Mouse (Mus musculus) layer of hippocampus, adult 9-11 months (tissue): ENCODE data around the gene BC048507.
A peak's percentile ranks its signal among the peaks of the same experiment; 100 is the strongest.
"Not testable (repeated sequence)": the region's sequence is repeated elsewhere in the genome, so short reads cannot be mapped to it uniquely, and the experiment has no call there.

Experiments
- DNase-seq: peaks from one replicate; pipeline ENCODE4 v3.0.0; 2022

Gene BC048507

DNA sequence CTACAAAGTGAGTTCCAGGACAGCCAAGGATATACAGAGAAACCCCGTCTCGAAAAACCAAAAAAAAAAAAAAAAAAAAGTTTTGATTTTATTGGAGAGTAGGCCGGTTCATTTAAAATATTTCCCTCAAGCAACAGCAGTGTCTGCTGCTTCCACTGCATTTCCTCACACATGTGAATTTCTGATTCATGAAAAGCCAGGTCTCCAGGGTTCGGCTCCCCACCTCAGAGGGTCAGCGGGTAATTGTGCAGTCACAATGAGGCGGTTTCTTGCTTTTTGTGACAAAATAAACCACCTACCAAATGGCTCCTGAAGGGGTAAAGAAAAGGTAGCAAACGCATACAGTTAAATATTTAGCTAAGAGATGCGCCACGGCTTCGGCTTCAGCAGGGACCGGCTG, at the start of gene BC048507:
Gene BC048507 (plus strand): TSS at position 301 of the 400 bp plus-strand sequence.
- DNase-seq, result no peak

GRCm38 (mm10) chr13:67813710-67814660, 49.1 kb upstream of the BC048507 start, which contains the start of gene Zfp273:
Gene Zfp273 (plus strand): TSS chr13:67813740.
- peak; percentile 84 for DNase-seq

DNA sequence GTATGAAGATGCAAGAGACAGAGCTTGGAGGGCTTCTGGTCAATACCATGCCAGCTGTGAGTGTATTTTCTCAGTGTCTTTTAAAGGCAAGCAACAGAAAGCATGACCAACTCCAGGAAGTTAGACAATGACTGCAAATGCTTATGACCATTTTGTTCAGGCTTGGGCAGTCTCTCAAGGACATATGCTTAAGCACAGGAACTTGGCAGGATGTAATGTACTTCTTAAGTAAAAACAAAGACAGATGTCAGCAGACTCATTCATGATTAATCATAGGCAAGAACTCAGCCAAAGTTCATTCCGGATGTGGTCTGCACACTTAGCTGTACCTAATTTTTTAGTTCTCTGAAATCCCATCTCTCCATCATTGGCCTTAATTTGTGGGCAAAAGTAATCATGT, 44.5 kb upstream of the BC048507 start:
- peak; percentile 33 for DNase-seq

GRCm38 (mm10) chr13:67830911-67831336, 32.2 kb upstream of the BC048507 start, which contains the start of gene Gm10037:
Gene Gm10037 (plus strand): TSS chr13:67831106.
- peak; percentile 67 for DNase-seq

- DNase-seq, result not testable (repeated sequence)
Observed at GRCm38 (mm10) chr13:67833137-67833536, 30.0 kb upstream of the BC048507 start.

- DNase-seq, result no peak
Observed at GRCm38 (mm10) chr13:67843775-67844118, 19.4 kb upstream of the BC048507 start.

DNA sequence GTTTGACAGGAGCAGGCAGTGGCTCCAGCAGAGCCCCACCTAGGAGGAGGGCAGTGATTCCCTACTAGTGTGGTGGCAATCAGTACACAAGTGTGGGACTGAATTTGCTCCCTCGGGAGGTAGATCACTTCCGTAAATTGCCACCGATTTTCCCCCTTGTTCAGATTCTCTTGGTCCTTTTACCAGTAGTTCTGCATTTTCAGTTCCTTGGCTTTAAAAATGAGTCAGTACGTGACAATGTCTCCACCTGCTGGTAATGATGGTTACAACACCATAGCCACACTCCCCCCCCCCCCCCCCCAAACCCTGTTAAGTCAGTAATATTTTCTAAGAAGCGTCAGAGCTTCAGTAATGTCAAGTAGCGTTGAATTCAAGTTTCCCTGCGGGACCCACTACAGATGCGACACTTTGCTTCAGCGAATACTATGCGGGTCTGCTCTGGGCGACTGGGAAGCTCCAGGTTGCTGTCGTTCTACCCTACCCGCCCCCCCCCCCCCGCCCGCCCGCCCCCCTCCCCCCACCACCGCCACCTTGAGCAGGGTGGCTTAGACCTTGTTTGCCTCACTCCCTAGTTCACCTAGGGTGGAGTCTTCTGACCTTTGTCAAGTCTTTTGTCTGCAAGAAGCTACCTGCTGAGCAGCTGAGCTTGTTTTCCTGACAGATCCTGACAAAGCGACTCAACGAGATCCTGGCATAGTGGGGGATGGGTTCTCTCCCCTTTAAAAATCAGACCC, 18.8 kb upstream of the BC048507 start:
- peak; percentile 28 for DNase-seq

DNA sequence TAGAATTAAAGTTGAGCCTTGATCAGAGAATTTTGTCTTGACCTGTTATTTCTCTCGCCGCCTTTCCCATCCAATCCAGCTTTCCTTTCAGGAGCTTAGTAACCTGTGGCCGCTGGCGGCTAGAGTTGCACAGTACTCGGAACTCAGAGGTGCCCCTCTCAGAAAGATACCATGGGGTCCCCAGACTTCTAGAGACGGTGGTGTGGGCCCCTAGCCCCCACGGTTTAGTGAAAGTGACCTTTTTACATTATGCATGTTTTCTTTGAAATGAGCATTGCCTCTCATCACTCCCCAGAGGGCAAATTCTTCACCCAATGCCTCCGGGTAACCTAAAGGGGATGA, 18.3 kb upstream of the BC048507 start:
- no peak for DNase-seq

DNA sequence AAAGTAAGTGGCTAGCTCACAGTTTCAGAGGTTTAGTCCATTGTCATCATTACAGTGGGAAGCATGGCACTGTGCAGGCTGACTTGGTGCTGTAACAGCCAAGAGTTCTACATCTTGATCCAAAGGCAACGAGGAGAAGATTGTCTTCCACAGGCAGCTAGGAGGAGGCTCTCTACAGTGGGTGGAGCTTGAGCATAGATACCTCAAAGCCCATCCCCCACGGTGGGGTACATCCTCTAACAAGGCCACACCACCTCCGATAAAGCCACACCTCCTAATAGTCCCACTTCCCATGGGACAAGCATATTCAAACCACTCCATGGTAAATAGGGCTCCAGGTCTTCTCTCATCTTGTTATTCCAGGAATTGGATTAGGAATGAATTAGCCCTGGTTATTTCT, 12.8 kb upstream of the BC048507 start:
- DNase-seq, result no peak

- no peak for DNase-seq
Observed at GRCm38 (mm10) chr13:67853130-67853529, 10.0 kb upstream of the BC048507 start.

GRCm38 (mm10) chr13:67853983-67854382, 9.1 kb upstream of the BC048507 start:
- peak; percentile 65 for DNase-seq

GRCm38 (mm10) chr13:67857317-67857716, 5.8 kb upstream of the BC048507 start:
- DNase-seq, result no peak

DNA sequence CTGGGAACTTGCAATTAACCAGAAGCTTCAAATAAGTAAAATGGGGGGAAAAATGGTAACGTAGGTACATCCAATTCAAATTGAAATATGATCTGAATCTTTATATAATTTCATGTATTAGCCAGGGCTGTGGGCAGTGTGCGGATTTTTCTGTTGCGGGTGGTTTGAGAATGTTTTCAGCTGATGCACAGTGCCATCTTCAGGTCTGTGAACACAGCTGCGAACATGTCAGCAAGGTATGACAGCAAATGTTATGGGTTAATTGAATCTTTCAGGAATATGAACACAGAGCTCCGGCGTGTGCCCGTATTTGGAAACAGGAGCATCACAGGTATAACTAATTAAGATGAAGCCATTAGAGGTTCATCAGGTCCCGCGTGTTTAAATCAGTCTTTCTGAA, 618 bp upstream of the BC048507 start:
- DNase-seq, result no peak

DNA sequence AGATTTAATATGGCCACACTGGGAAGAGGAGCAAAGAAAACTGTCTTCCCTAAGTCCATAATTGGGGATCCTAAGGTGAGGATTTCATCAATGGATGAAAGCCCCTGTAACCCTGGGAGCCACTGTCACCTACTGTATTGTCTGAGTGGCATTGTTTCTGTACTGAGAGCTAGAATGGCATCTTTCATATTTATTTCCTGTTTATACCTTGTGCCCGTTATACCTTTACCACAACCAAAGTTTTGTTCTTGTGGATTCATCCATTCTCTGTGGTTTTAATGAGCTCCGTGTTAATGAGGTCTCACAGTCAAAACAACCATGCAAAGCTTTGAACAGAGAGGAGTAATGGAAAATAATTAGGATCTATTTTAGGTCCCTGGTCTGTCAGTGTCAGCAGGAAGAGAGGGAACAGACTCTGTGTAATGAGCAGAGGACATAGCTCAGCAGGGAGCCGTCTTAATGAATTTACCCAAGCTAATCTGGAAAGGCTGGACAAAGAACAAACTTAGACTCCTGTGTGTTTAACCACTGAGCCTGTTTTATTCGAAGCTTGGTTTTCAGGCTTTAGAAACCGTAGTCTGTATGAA, 1.7 kb downstream of the BC048507 start:
- no peak for DNase-seq

GRCm38 (mm10) chr13:67867899-67868298, 4.8 kb downstream of the BC048507 start:
- DNase-seq, result no peak

DNA sequence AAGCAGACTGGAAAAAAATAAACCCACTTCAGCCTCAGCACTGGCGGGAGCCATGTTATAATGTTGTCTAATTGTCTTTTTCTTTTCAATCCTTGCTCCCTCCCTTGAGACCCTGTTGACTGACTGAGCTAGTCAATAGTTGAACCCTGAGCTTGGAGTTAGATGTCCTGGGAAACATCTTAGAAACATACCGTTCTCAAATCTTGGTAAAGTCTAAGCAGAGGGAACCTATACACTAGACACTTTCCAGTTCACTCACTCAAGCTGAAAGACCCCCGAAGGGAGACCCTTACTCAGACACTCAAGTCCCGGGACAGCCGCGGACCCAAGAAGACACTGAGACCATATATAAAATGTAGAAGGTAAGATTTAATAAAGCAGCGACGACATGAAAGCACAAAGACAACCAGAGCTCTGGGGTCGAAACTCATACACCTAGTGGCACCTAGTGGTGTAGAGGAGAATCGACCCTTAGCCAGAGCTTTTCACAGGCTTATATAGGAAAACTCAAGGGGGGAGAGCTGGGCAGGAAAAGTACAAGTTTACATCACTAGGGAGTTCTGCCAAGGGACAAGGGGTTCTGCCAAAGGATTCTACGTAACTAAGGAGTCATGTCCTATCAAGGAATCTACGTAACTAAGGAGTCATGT, 13.0 kb downstream of the BC048507 start:
- not testable (repeated sequence) for DNase-seq

- no peak for DNase-seq
Observed at GRCm38 (mm10) chr13:67876699-67877254, 13.7 kb downstream of the BC048507 start.

GRCm38 (mm10) chr13:67883966-67884365, 20.8 kb downstream of the BC048507 start:
- no peak for DNase-seq

DNA sequence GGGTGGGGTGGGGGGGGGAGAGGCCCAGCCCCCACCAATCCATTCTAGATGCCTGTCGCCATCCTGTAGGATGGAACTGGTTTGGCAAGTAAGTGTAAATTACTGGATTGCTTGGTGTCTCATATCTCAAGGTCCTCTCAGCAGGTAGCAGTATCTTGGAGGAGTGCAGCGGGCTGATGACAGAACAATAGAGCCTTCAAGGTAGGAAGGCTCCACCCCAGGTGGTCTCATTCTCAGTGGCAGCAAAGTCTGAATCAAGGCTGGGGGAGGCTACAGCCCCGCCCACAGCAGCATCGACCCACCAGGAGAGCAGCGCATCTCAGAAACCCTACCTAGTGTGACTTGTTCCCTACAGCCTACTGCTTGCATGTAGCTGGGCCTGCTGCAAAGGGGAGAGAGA, 46.6 kb downstream of the BC048507 start:
- DNase-seq, result no peak
